Mouse (Mus musculus): Measurements from ENCODE around the gene Mios. TPM values are rescaled to one million over a fixed set of nuclear protein-coding genes. Genes with fewer than 3 reads are reported as not detected.

The Mios gene
- total and polyA plus RNA-seq, 3 experiments: 23.7 to 27.7 (median 24.1) TPM

DNA sequence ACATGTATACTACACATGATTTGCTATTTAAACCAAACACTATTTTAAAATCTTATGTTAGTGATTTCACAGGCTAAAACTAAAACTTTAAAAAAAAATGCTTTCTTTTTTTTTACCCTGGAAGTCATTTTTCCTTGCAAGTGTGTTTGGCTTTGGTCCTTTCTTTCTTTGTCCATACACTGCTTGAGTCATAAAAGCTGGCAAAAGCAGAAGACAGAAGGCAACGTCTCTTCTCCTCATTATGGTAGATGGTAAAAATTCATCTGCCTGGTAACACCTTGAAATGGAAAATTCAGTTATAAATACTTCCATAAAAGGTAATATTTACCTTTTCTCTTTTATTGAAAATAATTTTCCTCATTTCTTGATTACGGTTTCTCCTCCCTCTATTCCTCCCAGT, 32.9 kb upstream of the Mios start:
- TF ChIP-seq NELFE (IDR thresholded peaks at IDR 0.05; ENCODE audit: low read depth, low read length) (no peak), ZMIZ1 (IDR thresholded peaks at IDR 0.05; ENCODE audit: low read depth, low read length) (no peak), KAT2A (IDR thresholded peaks at IDR 0.05; ENCODE audit: insufficient replicate concordance, low read length) (no peak), MAX (IDR thresholded peaks at IDR 0.05; ENCODE audit: low read length) (no peak), RAD21 (IDR thresholded peaks at IDR 0.05; ENCODE audit: low read depth, low read length) (no peak), SMC3 (IDR thresholded peaks at IDR 0.05; ENCODE audit: low read depth, low read length) (no peak), ETS1 (conservative IDR thresholded peaks at IDR 0.05; ENCODE audit: low read depth, low read length) (no peak), E2F4 (IDR thresholded peaks at IDR 0.05; ENCODE audit: insufficient replicate concordance, low read depth, low read length) (no peak), GABPA (IDR thresholded peaks at IDR 0.05; ENCODE audit: insufficient replicate concordance, low read depth, low read length) (no peak), RCOR1 (conservative IDR thresholded peaks at IDR 0.05; ENCODE audit: low read depth, low read length) (no peak), NRF1 (IDR thresholded peaks at IDR 0.05; ENCODE audit: low read depth, low read length) (no peak), TCF12 (IDR thresholded peaks at IDR 0.05; ENCODE audit: low read depth, low read length) (no peak), TBP (conservative IDR thresholded peaks at IDR 0.05; ENCODE audit: low read depth, low read length) (no peak), CTCF (conservative IDR thresholded peaks at IDR 0.05 in 1 of 2, IDR thresholded peaks at IDR 0.05 in 1 of 2; ENCODE audit: low read depth in 2 of 2, low read length in 2 of 2) (no peak), JUN (IDR thresholded peaks at IDR 0.05; ENCODE audit: insufficient read depth, low read depth, low read length) (no peak)
- Histone ChIP-seq H3K27me3 (replicated peaks) (no peaks in the 10 kb centered on the region), H3K9ac (ENCODE audit: insufficient read depth, low read depth) (no peak overlapping the region), H3K4me2 (ENCODE audit: insufficient read depth, low read depth, poor library complexity, severe bottlenecking) (no peak overlapping the region), H3K36me3 (replicated peaks in 1 of 2; ENCODE audit: control insufficient read depth in 1 of 2, insufficient read depth in 1 of 2, low read length in 1 of 2) (no peaks in the 10 kb centered on the region), H3K4me1 (ENCODE audit: control insufficient read depth in 1 of 2, insufficient read depth in 2 of 2) (no peaks in the 10 kb centered on the region), H3K27ac (ENCODE audit: insufficient read depth, low read depth) (no peak overlapping the region), H3K79me2 (replicated peaks; ENCODE audit: control insufficient read depth, extremely low read depth, insufficient read depth, poor library complexity, severe bottlenecking) (no peaks in the 10 kb centered on the region), H3K9me3 (replicated peaks; ENCODE audit: low read length) (no peaks in the 10 kb centered on the region), H3K4me3 (replicated peaks in 1 of 3; ENCODE audit: low read depth in 2 of 3, low read length in 2 of 3, poor library complexity in 1 of 3) (no peak overlapping the region)
- in situ Hi-C loops (cut with MboI; ENCODE audit: low pct_ligation_motif_present, low pct_unique_long_range_greater_than_20kb, low sequenced_read_pairs): loop anchor here (25.0 kb wide), 1 partner anchor 114 kb away; no protein-coding TSS in a partner anchor
- DNase-seq (ENCODE audit: extremely low read depth): no peak
- dilution Hi-C loops (cut with MboI; ENCODE audit: extremely low pct_ligation_motif_present, extremely low pct_unique_long_range_greater_than_20kb, low sequenced_read_pairs): no loop called here

DNA sequence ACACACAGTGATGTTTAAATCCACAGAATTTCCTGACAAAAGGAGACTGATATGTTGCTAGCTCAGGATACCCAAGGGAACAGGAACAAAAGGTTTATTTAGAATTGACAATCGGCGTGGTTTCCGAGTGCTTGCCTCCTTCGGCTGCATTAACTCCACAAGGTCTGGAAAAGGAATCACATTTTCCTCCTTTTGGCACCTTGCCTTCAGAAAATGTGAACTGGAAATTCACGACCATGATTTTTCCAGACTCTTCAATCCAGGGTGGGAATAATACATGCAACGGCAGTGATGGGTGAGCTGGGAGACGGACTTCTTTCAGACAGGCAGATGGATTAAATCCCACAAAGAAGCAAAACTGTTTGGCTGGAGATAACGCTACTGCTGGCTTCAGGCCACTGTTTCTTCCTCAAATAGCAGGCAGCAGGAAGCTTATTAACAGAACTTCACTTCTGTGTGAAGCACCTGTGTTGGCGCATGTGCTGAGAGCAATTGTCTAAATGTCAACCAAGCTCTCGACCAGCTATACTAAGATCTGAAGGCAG, 30.6 kb upstream of the Mios start:
- no peak overlapping the region for H3K4me2 ChIP-seq (ENCODE audit: insufficient read depth, low read depth, poor library complexity, severe bottlenecking)
- H3K4me3 ChIP-seq (replicated peaks in 1 of 3; ENCODE audit: low read depth in 2 of 3, low read length in 2 of 3, poor library complexity in 1 of 3): no peak overlapping the region
- no peak overlapping the region for H3K9ac ChIP-seq (ENCODE audit: insufficient read depth, low read depth)
- H3K9me3 ChIP-seq (replicated peaks; ENCODE audit: low read length): no peaks in the 10 kb centered on the region
- in situ Hi-C loops (cut with MboI; ENCODE audit: low pct_ligation_motif_present, low pct_unique_long_range_greater_than_20kb, low sequenced_read_pairs): loop anchor here (25.0 kb wide), 1 partner anchor 116 kb away; no protein-coding TSS in a partner anchor
- TF ChIP-seq NRF1 (IDR thresholded peaks at IDR 0.05; ENCODE audit: low read depth, low read length): no peak
- no peak for TF ChIP-seq ZNF384 (IDR thresholded peaks at IDR 0.05; ENCODE audit: low read depth, low read length)
- TF ChIP-seq POLR2A (IDR thresholded peaks at IDR 0.05; ENCODE audit: low read depth, low read length): no peak
- no peak for TF ChIP-seq ZMIZ1 (IDR thresholded peaks at IDR 0.05; ENCODE audit: low read depth, low read length)
- no peak for TF ChIP-seq POLR2AphosphoS2 (IDR thresholded peaks at IDR 0.05; ENCODE audit: low read depth, low read length)
- TF ChIP-seq MAZ (IDR thresholded peaks at IDR 0.05; ENCODE audit: low read depth, low read length): no peak
- no peak for TF ChIP-seq ZC3H11A (IDR thresholded peaks at IDR 0.05; ENCODE audit: low read depth, low read length)
- no peak for TF ChIP-seq ELF1 (IDR thresholded peaks at IDR 0.05; ENCODE audit: low read depth, low read length)
- no peak for TF ChIP-seq USF1 (IDR thresholded peaks at IDR 0.05; ENCODE audit: low read depth, low read length)
- H3K79me2 ChIP-seq (replicated peaks; ENCODE audit: control insufficient read depth, extremely low read depth, insufficient read depth, poor library complexity, severe bottlenecking): no peaks in the 10 kb centered on the region
- no peak overlapping the region for H3K27ac ChIP-seq (ENCODE audit: insufficient read depth, low read depth)
- H3K4me1 ChIP-seq (ENCODE audit: control insufficient read depth in 1 of 2, insufficient read depth in 2 of 2): no peaks in the 10 kb centered on the region
- dilution Hi-C loops (cut with MboI; ENCODE audit: extremely low pct_ligation_motif_present, extremely low pct_unique_long_range_greater_than_20kb, low sequenced_read_pairs): no loop called here
- no peaks in the 10 kb centered on the region for H3K27me3 ChIP-seq (replicated peaks)
- DNase-seq (ENCODE audit: extremely low read depth): no peak
- H3K36me3 ChIP-seq (replicated peaks in 1 of 2; ENCODE audit: control insufficient read depth in 1 of 2, insufficient read depth in 1 of 2, low read length in 1 of 2): no peaks in the 10 kb centered on the region
